Mouse (Mus musculus): ENCODE data around the gene Dirc2. TPM values are rescaled to one million over a fixed set of nuclear protein-coding genes. Genes with fewer than 3 reads are reported as not detected.
A peak's percentile ranks its signal among the peaks of the same experiment; 100 is the strongest.

The Dirc2 gene
- total RNA-seq, 2 experiments from 2014 or later, result 30.6 to 33.0 TPM

DNA sequence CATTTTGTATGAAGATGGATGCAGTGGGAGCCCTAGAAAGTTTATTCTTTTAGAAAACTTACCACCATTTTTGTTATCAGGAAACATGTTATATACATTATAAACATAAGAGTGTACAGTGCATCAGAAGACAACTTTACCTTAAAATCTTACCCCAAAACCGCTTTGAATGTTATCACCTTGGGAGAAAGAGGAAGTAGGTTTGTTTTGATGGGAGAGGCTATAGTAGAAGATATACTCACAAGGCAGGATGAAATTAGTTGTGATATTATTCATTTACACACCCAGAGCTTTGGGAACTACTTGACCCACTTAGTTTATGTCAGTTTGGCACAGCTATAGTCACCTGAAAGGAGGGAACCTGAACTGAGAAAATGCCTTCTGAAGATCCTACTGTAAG is 6.7 kb upstream of the Dirc2 start:
- DNase-seq (ENCODE audit: low spot score in 2 of 2), result no peak

DNA sequence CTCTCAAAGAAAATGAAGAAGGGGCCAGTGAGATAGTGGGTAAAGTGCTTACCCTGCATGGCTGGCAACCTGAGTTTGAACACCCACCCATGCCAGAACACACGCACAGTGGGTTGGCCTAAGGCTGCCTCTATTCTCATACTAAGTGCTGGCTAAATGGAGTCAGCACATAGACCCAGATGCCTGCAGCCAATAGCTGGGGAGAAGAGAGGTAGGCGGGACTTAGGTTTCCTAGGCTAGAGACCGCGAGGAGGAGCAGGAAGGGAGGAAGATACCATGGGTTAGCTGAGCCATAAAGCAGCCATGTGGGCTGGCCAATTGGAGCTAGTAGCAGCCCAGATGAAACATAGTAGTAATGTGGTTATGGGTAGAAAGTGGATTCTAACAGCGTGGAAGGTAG is 3.4 kb upstream of the Dirc2 start:
- no peak for DNase-seq (ENCODE audit: low spot score in 2 of 2)

DNA sequence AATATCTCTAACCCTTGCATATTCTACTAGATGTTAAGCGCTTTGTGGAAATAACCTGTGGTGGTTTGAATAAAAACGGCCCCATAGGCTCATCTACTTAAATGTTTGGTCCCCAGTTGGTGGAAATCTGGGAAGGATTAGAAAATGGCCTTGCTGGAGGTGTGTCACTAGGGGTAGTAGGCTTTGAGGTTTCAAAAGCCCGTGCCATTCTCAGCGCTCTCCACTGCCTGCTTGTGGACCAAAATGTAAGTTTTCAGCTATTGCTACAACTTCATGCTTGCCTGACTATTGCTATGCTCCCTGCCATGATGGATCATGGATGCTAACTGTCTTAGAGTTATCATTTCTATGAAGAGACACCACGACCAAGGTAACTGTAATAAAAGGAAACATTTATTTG is 2.5 kb upstream of the Dirc2 start:
- no peak for DNase-seq (ENCODE audit: low spot score in 2 of 2)

DNA sequence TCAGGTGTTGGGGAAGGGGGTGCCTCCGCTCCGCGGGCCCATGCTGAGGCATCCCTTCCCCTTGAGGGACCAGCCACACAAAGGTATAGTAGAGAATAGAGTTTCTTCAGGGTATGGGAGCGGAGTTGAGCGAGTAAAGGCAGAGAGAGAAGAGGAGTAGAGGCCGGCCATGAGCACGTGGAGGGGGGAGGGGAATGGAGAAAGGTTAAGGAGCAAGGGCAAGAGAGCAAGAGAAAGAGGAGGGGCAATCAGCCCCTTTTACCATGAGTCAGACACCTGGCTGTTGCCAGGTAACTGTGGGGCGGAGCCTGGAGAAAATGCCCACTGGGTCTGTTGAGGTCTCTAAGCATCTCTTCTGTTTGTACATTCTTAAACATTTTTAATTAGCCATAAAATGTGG is 2.0 kb upstream of the Dirc2 start:
- no peak for DNase-seq (ENCODE audit: low spot score in 2 of 2)

DNA sequence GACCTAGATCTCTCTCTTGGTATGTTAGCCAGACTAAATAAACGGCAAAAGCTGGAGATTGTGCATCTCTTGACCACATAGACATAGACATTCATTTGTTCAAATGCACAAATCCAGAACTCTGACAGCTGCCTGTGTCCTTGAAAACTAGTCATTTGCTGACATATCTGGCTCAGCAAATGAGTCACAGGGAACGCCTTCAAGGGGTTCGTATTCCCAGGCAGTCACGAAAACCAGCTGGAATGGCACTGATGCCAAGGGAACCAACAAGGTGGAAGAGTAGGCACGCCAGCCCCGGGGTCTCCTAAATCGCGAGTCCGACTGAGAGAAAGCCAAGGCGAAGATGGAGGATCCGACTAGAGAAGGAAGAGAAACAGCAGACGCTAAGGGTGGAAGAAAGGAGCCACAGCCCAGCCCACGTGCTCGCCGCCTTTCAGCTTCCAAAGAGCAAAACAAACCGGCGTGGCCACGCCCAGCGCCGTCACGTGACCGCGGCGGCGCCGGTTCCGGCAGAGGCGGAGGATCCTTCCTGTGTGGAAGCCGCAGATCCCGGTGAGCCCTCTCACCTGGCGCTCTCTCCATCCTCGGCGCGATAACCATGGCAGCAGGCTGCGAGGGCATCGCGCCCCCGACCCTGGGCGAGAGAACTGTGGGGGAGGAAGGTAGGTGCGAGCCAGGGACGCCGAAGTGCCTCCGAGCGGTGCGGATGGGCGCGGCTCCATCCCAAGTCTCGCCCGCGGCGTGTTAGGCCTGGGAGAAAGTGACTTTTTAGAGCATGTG is 912 bp upstream of the Dirc2 start, which contains the start of gene Hspbap1:
Hspbap1 (plus strand) TSS at position 498 of the 780 bp plus-strand sequence.
- DNase-seq (ENCODE audit: low spot score in 2 of 2), result peak; percentile 76 to 81

DNA sequence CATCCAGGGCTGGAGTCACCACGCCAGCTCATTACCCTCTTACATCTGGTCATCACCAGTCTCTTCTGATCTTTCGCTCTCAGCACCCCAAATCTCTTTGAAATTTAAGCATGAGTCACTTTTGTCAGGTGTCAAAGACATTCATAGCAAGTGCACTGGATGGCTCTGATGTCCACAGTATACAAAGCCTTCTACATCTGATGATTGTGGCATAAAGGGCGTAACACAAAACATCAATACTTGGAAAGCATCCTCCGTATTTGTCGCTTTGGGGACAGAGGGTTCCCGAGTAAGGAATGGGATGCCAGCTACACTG is 729 bp downstream of the Dirc2 start:
- DNase-seq (ENCODE audit: low spot score in 2 of 2), result no peak

DNA sequence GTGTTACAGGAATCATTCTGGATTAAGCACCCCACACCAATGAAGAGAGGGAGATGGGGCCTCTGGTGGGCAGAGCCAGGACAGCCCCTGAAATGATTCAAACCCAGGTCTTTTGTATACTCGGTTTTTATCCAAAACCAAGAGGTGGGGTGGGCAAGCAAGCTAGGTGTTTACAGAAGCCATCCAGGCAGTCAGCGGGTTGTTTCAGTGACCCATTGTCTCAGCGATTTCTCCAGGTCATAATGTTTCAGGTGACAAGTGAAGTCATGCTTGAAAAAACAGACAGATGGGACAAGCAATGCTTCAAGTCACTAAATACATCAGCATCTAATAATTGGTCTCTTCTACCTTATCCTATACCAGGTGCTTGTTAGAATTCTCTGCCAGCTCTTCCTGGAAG is 2.8 kb downstream of the Dirc2 start:
- no peak for DNase-seq (ENCODE audit: low spot score in 2 of 2)

DNA sequence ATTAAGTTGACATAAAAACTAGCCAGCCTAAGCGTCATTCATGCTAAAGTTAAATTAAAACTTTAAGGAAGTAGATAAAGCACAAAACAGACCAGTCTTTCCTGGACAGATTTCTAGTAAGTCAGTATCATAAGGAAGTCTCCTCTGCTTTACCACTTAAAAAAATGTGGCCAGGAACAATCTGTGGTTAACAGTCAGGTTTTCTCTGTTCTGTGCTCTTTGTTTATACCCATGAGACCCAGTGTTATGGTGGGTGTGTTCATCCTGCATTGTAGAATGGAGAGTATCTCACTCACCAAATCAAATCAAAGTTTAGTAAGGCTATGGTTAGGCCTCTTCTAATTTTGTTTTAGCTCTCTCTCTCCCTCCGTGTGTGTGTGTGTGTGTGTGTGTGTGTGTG is 3.7 kb downstream of the Dirc2 start:
- DNase-seq (ENCODE audit: low spot score in 2 of 2), result no peak

DNA sequence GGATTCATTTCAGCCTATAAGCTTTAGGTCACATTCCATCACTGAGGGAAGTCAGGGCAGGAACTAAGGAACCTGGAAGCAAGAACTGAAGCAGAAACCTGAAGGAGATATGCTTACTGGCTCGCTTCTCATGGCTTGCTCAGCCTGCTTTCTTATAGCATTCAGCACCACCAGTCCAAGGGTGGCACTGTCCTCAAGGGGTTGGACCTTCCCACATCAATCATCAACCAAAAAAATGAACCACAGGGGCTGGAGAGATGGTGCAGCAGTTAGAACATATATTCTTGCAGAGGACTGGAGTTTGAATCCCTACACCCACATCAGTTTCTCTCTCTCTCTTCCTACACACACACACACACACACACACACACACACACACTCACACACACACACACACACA is 4.2 kb downstream of the Dirc2 start:
- no peak for DNase-seq (ENCODE audit: low spot score in 2 of 2)

DNA sequence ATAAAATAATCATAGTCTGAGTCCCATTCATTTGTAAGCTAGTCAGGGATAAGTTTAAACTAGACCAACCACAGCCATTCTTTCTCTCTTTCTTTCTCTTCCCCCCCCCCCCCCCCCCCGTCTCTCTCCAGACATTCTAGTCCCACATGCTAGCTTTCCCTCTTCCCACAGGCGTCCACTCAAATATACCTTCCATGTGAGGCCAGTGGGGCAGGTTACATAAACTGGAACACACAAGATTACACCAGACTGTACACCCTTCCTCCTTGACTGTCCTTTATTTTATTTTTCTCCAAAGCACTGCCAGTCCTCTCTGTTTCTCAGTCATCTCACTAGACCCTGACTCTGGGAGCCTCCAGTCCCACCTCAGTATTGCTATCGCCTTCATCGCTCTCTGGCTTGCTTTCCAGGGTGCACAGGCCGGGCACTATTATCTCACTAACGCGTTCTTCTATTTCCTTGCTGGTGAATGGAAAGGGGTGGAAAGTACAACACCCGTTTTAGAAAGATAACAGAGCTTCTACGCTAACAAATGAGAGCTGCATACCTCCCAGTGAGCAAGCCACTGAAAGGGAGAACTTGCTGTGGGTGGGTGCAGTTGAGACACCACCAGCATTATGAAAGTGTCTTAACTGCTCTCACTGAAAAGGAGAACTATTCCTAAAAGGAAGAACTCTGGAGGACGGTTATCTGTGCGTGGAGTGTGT is 5.4 kb downstream of the Dirc2 start:
- no peak for DNase-seq (ENCODE audit: low spot score in 2 of 2)

DNA sequence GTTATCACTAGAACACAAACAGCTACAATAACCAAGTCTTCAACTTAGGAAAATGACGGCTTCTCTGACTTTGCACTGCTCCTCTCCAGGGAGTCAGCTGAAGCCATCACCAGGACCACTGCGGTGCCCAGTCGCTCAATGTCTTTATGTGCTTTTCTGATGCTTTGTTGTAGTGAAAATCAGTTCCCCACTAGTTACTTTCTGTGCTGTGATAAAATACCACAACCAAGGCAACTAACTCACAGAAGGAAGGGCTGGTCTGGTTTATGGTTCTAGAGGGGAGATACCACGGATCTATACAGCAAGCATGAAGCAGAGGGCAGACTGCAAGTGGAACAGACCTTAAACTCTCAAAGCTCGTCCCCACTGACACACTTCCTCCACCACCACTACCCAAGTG is 9.8 kb downstream of the Dirc2 start:
- DNase-seq (ENCODE audit: low spot score in 2 of 2), result no peak

DNA sequence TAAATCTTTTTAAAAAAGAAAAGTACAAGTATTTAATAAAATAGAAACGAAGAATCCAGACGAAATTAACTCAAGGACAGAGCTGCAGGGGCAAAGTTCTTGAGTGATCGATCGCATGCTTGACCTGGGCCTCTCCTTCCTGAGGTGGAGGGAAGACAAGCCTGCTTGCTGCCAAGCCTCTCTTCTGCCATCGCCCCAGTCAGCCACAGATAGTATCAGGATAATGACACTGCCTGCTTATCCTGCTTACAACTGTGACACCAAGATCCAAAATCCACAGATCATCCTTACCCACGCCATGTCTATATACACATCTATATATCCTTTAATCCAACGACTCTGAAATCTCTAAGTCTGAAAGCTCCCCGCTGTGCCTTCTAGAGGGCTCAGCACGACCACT is 12.5 kb downstream of the Dirc2 start:
- no peak for DNase-seq (ENCODE audit: low spot score in 2 of 2)

DNA sequence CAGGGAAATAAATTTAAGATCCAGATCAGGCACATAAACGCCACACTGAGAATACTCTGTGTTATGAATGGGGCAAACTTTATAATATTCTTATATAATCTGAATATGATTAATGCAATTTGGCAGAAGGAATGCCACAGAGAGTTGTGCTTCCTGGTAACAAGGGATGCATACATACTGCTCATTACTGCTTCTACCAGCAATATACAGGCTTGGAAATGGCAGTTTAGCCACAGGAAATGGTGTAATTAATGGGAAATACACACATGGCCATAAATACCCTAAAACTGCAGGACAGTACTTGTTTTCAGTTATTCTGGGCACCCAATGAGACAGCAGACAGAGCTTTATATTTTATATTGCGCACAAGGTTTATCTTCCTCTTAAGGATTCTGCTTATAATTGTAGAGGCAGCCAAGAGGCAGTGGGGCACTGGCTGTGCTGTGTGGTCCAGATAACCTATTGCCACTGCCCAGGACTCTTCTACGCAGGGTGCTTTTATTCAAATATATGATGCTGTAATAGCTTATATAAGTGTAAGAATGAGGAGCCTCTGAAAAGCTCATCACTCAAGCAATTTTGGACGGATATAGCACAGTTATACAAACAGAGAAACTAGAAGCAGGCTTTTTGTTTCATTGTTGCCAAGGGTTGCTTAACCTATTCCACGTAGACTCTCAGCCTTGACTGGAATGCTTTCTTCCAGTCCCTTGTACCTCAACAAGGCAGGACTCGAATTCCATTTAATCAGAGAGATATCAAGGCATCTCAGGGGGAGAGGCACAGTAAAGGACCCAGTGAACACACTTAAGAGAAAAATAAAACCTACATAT is 13.4 kb downstream of the Dirc2 start:
- DNase-seq (ENCODE audit: low spot score in 2 of 2), result no peak

DNA sequence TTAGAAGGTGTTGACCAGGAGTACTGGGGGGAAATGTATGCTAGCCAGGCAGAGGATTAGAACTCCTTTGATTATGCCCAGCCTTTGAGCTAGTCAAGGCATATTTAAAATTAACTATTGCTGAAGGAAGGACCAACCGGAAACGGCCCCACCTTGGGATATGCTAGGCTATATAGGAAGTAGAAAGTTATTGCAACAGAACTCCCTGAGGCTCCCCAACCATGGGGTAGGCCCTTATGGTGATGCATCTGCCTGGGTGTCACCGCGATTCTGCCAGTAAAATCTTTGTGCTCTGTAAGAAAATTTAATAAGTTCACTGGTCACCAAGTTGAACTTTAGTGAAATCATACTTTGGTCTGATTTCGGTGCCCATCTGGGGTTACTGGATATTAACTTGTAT is 15.2 kb downstream of the Dirc2 start:
- no peak for DNase-seq (ENCODE audit: low spot score in 2 of 2)

DNA sequence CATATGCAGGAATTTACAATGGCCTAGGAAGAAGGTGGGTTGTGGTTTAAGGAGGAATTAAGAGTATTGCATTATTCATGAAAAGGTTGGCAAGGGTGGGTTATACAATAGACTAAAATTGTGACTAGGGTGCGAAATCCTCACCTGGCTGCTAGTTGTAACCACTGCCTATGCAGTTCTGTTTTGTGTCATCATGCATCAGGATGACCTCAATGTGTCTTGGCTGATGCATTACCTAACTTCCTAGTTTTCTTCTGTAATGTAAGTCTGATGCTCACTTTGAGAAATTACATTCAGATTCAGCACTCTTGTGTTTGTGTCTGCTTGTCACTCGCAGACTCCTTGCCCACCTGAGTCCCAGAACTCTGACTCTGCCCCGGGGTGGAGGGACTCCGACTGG is 17.3 kb downstream of the Dirc2 start:
- no peak for DNase-seq (ENCODE audit: low spot score in 2 of 2)

DNA sequence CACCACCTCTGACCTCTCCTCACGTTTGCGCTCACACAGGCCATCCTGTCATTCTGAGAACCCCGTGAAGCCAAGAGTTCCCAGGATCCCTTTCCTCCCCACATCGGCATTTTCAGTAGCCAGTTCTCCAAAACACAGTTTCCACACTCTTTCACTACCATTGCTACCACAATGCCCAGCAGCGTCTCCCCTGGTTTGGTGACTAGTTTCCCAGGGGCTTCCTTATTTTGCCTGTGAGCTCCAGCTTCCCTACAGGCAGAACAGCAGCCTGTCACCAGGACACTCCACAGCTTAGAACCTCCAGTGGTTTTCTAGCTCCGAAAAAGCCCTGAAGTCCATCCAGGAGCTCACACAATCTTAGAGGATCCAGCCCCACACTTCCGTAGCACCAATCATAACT is 19.8 kb downstream of the Dirc2 start:
- no peak for DNase-seq (ENCODE audit: low spot score in 2 of 2)

DNA sequence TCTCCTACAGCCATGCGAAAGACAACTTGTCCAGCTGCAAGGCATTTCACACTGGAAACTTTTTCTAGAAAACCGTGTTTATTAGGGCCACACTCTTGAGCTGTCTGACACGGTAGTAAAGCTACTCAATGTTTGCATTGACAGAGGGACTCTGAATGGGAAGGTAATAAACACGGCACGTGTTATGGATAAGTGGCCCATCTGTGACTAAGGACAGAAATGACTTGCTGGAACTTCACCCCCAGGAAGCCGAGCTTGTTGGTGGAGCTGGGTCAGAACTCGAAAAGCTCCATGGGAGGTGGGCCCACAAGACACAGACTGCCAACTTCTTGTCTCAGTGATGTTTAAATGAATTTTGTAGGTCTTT is 20.9 kb downstream of the Dirc2 start:
- DNase-seq (ENCODE audit: low spot score in 2 of 2), result no peak

DNA sequence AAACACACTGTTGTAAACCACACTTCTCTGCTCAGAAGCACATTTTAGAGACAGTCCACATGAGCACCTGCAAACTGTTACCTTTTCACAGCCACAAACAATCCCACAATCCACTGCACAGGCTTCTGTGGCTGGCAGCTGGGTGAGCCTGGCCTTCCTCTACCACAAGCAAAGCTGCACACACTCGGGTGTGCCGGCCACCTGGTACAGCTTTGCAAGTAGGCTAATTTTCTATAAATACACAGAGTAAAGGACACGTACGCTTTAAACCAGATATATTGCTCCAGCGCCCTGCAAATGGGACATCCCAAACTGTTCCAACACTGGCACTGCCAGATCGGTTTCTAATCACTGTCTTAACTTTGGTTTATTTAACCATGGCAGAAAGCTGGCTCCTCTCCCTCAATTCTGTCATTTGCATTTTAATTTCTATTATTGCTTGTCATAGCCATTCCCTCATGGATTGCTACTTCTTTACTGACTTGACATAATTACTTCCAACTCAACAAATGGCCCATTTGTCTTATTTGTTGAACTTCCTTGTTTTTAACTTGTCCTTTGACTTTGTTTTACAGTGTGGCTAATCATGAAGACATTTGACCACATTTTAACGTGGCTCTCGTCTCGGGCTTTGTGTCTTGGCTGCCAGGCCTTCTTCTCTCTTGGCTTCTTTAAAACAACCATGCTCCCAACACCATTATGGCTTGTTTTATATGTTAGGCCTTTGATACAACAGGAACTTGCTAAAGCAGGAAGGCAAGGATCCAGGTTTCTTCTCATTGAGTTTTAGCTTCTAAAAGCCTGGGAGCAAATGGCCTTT is 21.5 kb downstream of the Dirc2 start:
- no peak for DNase-seq (ENCODE audit: low spot score in 2 of 2)

DNA sequence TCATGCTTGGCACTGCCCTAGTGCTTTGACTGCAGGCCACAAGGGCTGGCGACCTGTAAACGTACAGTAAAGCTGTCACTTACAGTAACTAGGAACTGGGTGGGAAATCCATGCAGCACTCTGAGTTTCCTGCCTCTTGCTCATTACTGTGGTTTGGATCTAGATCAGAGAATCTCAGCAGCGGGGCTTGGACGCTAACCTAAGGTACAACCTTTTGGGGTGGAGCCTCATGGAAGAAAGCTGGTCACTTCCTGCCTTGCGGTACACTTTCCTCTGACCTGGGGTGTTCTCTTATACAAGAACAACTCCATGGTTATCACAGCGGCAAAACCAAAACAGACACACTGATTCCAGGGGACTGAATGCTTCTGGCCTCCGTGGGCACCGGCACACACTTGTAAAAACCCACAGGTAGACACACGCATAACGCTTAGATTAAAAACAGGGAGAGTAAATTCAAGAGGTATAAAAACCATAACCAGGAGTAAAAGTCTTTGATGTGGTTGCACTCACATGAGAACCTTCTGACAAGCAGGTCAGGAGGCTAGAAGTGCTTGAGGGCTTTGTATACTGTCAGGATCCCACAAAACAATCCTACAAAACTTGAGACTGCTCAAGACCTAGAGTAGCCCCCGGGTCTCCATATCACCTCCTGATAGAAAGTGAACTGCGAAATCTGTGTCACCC is 26.8 kb downstream of the Dirc2 start:
- no peak for DNase-seq (ENCODE audit: low spot score in 2 of 2)

DNA sequence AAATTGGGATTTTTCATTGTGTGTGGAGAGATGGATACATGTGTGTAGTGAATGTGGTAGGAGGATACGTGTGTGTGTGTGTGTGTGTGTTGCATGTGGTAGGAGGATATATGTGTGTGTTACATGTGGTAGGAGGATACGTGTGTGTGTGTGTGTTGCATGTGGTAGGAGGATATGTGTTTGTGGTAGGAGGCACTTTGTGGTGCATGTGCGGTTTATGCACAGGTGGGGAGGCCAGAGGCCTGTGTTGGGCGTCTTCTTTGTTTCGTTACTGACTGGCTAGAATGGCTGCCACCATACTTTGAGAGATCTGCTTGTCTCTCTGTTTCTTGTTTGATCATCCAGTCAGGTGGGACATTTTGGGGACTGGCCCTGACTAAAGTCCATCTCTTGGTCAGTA is 27.5 kb downstream of the Dirc2 start:
- no peak for DNase-seq (ENCODE audit: low spot score in 2 of 2)

DNA sequence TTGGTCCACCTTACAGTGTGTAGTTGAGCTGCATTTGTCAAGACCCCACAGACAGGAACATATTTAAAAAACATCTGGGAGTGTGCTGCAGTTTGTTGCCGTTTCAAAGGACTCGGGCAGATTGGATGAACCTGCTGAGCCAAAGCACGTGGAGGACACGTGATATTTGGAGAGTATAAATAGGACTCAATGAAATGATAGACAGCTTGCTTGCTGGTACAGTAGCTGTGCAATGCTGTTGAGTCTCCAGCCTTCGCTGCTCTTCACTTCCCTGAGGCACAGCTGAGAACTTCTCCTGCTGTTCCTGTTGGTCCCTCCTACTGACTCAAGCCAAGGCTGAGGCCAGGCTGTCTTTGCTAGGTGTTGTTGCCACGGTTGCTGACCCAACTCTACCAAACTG is 28.2 kb downstream of the Dirc2 start:
- DNase-seq (ENCODE audit: low spot score in 2 of 2), result no peak

Measured in adrenal gland, postnatal 4 days (tissue).